Mouse (Mus musculus) cerebellum, adult 11 months (tissue): Measurements from ENCODE around the gene Ccdc93.

Source experiments
- DNase-seq: peaks from one replicate; pipeline ENCODE4 v3.0.0; 2022

The Ccdc93 gene

DNA sequence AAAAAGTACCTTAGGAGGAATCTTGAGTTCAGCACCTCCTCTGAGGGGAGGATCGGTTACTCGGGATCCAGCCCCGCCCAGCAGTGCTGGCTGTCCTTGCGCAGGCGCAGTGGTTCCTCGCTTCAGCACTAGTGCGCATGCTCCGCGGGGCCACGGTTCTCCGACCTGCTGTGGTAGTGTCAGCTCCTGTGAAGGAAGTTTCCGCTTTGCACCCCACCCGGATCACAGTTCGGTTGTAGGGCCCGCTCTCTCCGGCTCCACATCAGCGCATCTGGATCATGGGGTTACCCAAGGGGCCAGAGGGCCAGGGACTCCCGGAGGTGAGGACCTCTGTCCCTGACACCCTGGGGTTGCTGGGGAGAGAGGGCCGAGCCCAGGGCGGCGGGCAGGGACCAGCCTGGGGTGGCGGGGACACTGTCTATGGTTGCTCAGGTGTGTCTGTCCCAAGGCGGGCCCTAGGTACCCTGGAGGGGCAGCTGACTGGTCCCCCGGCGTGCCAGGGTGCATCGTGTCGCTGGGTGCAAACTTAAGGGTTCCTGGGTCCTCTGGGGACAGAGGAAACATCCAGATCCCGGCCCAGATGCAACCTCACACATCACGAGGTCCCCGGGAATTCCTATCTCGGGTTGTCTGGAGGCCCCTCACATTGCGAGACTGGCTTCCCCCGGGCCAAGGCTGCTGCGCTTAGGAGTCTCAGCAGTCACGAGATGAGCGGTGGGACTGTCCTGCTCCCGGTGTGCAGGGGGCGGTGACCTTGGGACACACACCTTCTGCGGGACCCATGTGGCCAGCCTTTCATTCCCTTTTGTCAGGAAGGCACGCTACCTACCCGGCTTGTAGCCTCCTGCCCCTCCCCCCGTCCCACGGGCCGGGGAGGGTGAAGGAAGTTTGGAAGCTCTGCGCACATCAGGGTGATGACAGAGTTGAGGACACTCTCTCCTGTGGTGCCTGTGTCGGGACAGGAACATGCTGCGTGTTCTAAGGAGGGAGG lies at the start of gene Ccdc93:
Ccdc93 (plus strand) TSS at position 112 of the 991 bp plus-strand sequence.
- DNase-seq = peak; percentile 98

- DNase-seq = no peak
Measured at GRCm38 (mm10) chr1:121381562-121381961, 49.3 kb upstream of the Ccdc93 start.

GRCm38 (mm10) chr1:121388312-121388711 lies 42.5 kb upstream of the Ccdc93 start:
- DNase-seq = no peak

- no peak for DNase-seq
Measured at GRCm38 (mm10) chr1:121388732-121389131, 42.1 kb upstream of the Ccdc93 start.

DNA sequence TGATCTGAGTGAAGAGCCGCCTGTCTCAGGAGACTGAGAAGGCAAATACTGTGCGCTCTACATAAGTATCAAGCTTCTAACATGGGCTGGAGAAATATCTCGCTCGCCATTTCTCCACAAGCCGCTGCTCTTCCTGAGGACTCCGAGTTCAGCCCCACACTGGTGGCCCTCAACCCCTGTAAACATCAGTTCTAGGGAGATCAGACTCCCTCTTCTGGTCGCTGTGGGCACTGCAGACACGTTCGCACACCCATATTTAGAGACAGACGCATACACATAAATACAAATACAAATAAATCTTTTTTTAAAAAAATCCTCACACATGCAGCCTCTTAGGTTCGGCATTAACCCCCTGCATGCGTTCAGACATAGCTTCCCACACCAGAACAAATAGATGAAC lies 41.3 kb upstream of the Ccdc93 start:
- no peak for DNase-seq

- no peak for DNase-seq
Measured at GRCm38 (mm10) chr1:121390003-121390402, 40.8 kb upstream of the Ccdc93 start.

DNA sequence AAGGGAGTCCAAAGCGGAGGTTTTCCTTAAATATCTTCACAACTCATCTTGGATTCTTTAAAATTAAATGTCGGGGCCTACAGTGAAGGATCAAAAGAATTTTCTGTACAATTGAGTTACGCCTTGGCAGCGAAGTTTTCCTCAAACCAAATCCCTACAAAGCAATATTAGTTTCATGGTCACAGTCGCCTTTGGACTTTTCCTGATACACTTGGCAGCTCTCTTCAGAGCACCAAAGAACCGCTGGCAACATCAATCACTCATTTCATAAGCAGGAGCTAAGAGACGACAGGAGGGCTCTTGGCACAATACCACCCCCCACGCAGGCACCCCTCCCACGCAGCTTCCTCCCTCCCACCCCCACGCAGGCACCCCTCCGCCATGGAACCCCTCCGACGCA lies 40.4 kb upstream of the Ccdc93 start:
- no peak for DNase-seq

DNA sequence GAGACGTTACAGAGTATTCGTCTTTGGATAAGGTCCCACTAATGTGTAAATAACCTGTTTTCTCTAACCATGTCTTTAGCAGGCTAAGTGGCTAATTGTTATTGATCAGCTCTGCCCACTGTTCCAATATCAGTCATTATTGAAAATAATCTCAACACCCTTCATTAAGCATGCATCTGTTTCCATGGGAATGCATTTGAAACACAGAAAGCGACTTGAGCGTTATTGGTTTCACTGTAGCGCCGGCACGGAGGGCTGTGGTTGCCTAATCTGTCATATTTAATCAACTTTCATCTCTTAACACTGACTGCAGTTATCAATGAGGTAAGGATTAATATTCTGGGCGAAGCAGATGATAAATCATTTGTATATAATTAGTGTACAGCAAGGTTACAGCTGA lies 40.0 kb upstream of the Ccdc93 start:
- DNase-seq = no peak

- DNase-seq = no peak
Measured at GRCm38 (mm10) chr1:121393117-121393516, 37.7 kb upstream of the Ccdc93 start.

DNA sequence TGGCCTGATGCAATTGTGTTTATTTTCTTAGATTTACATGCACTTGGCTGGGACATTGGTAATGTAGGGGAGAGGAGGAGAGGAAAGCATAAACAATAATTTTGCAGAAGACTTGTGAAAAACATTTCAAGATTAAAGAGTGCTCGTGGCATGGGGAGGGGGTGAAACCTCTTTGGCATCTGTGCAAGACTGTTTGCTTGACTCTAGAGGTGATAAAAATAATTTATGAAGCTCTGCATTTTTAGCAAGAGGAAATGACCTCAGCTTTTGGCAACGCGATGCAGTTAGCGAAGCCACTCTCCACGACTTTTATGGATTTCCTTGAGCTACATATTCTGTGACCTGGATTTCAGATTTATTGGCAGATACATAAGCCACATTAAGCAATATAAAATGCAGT lies 36.1 kb upstream of the Ccdc93 start:
- DNase-seq = no peak

- DNase-seq = no peak
Measured at GRCm38 (mm10) chr1:121396501-121396900, 34.3 kb upstream of the Ccdc93 start.

DNA sequence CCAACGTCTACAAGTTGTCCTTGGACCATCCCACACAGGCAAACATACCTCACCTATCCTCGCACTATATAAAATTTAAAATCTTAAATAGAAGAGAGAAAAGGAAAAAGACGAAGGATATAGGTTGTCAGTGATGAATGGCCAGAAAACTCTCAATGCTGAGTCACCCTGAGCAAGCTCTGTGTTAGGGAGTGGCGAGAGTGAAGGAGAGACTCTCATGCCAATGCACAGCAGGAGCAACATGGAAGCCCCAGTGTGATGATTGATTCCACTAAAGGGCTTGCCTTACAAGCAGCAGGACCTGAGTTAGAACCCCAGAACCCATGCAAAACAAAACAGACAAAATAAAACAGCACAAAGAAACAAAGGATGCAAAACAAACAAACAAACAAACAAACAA lies 32.6 kb upstream of the Ccdc93 start:
- DNase-seq = no peak

DNA sequence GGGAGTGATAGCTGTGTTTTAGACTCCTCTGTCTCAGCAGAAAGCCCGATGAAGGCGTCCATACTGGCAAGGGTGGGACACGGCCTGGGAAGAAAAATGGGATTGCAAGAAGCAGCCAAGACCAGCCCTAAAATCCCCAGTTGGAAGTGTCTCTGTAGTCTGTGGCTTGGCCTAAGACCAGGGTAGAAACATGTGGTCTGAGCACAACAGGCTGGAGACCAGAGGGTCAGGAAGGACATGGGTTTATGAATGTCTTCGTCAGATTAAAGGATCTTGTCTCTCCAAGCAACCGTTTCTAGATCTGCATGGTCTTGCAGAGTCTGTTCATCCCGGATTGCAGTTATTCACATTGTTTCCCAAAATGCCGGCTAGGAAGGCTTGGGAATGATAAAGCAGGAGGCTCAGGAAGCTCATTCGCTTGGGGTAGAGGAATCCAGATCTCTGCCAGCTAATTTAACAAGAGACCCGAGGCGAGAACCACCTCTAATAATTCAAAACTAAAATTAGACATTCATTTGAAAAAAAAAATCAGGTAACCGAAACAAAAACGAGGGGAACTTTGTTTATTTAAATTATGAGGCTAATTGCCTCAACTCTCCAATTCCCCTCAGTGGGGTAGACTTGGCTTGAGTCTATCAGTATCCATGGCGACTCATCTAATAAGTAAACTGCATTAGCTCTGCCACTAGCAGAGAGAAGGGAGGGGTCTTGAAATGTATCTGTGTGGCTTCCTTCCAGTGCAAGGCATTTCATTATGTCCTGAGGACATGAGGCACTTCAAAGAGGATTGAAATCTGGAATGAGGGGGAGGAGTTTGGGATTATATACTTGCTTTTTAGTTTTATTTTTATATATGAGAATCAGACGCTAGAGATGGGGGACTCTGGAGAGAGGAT lies 31.6 kb upstream of the Ccdc93 start:
- no peak for DNase-seq

- DNase-seq = peak; percentile 2
Measured at GRCm38 (mm10) chr1:121400243-121400642, 30.6 kb upstream of the Ccdc93 start.

- DNase-seq = no peak
Measured at GRCm38 (mm10) chr1:121419084-121419483, 11.8 kb upstream of the Ccdc93 start.

DNA sequence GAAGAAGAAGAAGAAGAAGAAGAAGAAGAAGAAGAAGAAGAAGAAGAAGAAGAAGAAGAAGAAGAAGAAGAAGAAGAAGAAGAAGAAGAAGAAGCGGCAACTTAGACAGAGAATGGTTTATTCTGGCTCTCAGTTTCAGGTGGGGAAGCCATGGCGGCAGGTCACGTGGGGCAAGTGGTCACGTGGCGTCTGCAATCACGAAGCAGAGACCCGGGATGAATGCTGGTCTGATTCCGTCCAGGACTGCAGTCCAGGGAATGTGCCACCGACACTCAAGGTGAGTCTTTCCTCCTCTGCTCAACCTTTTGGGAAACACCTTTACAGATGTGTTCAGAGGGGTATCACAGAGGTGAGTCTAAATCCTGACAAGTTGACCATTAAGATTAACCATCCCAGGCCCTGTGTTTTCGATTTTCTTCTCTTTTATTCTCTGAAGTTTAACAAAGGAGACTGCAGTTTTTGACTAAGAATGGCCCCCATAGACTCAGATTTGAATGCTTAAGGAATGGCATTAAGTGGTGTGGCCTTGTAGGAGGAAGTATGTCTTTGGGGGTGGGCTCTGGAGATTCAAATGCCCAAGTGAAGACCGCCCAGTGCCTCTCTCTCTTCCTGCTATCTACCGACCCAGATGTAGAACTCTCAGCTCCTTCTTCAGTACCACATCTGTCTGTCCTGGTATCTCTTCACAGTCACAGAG lies 11.1 kb upstream of the Ccdc93 start:
- no peak for DNase-seq

DNA sequence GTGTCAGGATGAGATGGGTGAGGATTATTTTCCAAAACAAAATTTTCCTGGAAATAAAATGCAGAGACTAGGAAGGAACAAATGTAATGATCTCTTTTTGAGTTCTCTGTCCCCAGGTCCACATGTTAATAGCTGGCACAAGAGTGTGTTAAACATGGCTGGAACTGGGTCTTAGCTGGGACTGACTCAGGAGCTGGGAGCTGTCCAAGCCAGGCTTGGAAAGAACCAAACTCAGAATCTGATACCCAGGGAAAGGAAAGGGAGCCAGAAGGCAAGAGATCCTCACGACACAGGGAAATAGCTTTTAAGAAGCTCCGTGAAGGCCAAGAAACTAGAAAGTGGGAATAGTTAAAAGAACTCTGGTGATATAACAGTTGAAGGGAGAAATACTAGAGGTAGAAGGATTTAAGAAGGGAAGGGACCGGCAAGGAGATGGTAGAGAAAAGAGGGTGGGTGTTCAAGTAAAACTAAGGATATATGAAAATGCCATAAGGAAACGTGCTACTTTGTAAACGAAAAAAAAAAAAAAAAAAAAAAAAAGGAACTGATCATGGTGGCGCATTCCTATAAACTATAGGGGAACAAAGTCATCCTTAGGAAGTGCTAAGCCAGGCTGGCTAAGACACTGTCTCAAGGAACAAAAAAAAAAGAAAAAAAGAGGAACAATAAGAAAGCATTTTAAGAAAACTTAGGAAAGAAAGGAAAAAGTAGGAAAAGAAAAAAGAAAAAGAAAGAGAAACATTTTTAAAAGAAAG lies 489 bp upstream of the Ccdc93 start:
- DNase-seq = no peak

- DNase-seq = no peak
Measured at GRCm38 (mm10) chr1:121435981-121436380, 5.1 kb downstream of the Ccdc93 start.

GRCm38 (mm10) chr1:121440535-121441381 lies 9.9 kb downstream of the Ccdc93 start:
- peak; percentile 37 for DNase-seq

DNA sequence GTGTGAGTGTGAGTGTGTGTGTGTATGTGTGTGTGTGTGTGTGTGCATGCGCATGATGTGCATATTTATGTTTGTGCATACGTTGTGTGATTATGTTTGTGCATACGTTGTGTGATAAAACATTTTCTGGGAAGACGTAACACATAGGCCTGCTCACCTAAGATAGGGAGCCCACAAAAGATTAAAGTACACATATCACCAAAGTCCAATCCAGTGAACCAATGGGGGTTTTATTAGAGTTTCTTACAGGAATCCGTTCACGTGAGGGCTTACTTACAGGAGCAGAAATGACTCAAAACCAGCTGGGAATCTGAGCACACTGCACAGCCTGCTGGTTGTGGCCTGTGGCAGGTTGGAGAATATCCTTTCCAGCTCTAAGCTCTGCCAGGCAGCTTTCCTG lies 13.3 kb downstream of the Ccdc93 start:
- no peak for DNase-seq

GRCm38 (mm10) chr1:121447216-121447615 lies 16.4 kb downstream of the Ccdc93 start:
- DNase-seq = no peak
